Mouse (Mus musculus) bone marrow macrophage, adult 2 months (primary cell): ENCODE data around the gene Tlcd2.

ENCODE experiments used
- CTCF ChIP-seq: IDR thresholded peaks from 2 replicates; pipeline ENCODE4 v1.5.1; 2012; ENCODE audit warnings: low read depth, mild to moderate bottlenecking, low read length, moderate library complexity
- POLR2A ChIP-seq: IDR thresholded peaks from 2 replicates; pipeline ENCODE4 v1.6.1; 2012; ENCODE audit warnings: mild to moderate bottlenecking, low read depth, low read length, borderline replicate concordance

- TF ChIP-seq CTCF = peak; percentile 40; the same call in 1 of the 2 replicates
- no peak for TF ChIP-seq POLR2A
Measured at GRCm38 (mm10) chr11:75458169-75458568, 3.3 kb upstream of the Tlcd2 start.
